ENCODE assay signal across 23 mouse cellular contexts in genomic region chr6:51664049-51664448, GRCm38 (mm10).
"Had no signal": no experiment of that assay in that cellular context is flagged by ENCODE, and none has a peak within 500 bp of the region (broad histone marks: within the 10 kb centered on the region; RNA-seq: fewer than 3 reads in every experiment).

No protein-coding gene starts in this region.

- H3K9ac ChIP-seq: heart, embryonic 13.5 days; heart, embryonic 15.5 days; hindbrain, embryonic 14.5 days; intestine, embryonic 15.5 days; limb, embryonic 12.5 days had no signal

- H3K4me1 ChIP-seq: heart, embryonic 13.5 days; heart, embryonic 15.5 days; limb, embryonic 12.5 days had no signal

- ATAC-seq: hindbrain, embryonic 16.5 days; inflammation-experienced regulatory T-cells, adult 6 months; intestine, embryonic 15.5 days; intestine, postnatal 0 days had no signal

- H3K27ac ChIP-seq: heart, adult 2 months; heart, embryonic 13.5 days; heart, embryonic 15.5 days; hindbrain, embryonic 14.5 days; intestine, embryonic 15.5 days; layer of hippocampus, adult 2 months; left cerebral cortex, adult 2 months; limb, embryonic 10.5 days; limb, embryonic 12.5 days had no signal

- H3K27me3 ChIP-seq: heart, embryonic 13.5 days; heart, embryonic 15.5 days; intestine, embryonic 15.5 days; limb, embryonic 12.5 days had no signal

- H3K36me3 ChIP-seq: heart, embryonic 13.5 days; heart, embryonic 15.5 days; intestine, embryonic 15.5 days; limb, embryonic 10.5 days; limb, embryonic 12.5 days had no signal

- H3K4me3 ChIP-seq: heart, adult 2 months; heart, embryonic 13.5 days; heart, embryonic 15.5 days; intestine, embryonic 15.5 days; layer of hippocampus, adult 2 months; left cerebral cortex, adult 2 months; limb, embryonic 10.5 days; limb, embryonic 12.5 days had no signal

- DNase-seq: gastrocnemius, postnatal 14 days; gastrocnemius, postnatal 36 days; heart, adult 2 months; heart, postnatal 14 days; heart, postnatal 36 days; kidney, adult 18-20 months; kidney, postnatal 10 days; kidney, postnatal 25 days; kidney, postnatal 4 days; liver had no signal

- H3K4me2 ChIP-seq: heart, embryonic 11.5 days; heart, embryonic 13.5 days; heart, embryonic 15.5 days; hindbrain, embryonic 14.5 days; intestine, embryonic 15.5 days; limb, embryonic 12.5 days; liver, embryonic 11.5 days had no signal

- H3K9me3 ChIP-seq: intestine, embryonic 15.5 days had no signal
